Mouse (Mus musculus): ENCODE measurements around the gene Churc1. TPM values are rescaled to one million over a fixed set of nuclear protein-coding genes. Genes with fewer than 3 reads are reported as not detected.

Gene Churc1
- 10 to 100 TPM; 32.0 to 34.3 TPM for total RNA-seq (2021)

DNA sequence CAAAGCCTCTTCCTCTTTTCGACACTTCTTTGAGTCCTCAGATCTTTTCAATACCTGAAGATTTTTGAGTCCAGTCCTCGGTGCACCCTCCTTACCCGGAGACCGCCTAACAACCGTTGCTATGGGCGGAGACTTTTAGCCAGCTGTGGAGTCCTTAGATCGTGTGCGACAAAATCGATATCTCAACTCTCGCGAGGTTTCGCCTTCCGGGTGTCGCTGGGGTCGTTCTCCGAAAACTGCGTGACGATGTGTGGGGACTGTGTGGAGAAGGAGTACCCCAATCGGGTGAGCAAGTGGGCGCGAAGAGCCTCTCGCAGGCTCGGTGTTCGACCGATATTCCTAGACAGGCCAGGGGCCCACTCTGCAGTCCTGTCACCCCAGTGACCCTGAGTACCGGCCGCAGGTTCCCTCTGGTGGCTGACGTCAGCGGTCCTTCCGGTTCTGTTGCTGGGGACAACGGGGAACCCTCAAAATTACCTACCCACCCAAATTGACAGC, at the start of gene Churc1, which contains the start of gene Fntb:
TSS of gene Churc1 (plus strand) at position 185 of the 498 bp plus-strand sequence.
TSS of gene Fntb (plus strand) at position 236 of the 498 bp plus-strand sequence.
- intact Hi-C loops (cut with DNase I): no loop called here
- DNase-seq (ENCODE audit: low spot score in 2 of 2): peak; percentile 88 to 91

GRCm38 (mm10) chr12:76718384-76718783, 47.0 kb upstream of the Churc1 start:
- intact Hi-C loops (cut with DNase I): no loop called here
- DNase-seq (ENCODE audit: low spot score in 2 of 2): no peak

GRCm38 (mm10) chr12:76720572-76720971, 44.8 kb upstream of the Churc1 start:
- no peak for DNase-seq (ENCODE audit: low spot score in 2 of 2)

GRCm38 (mm10) chr12:76722026-76722425, 43.3 kb upstream of the Churc1 start:
- DNase-seq (ENCODE audit: low spot score in 2 of 2): peak in 1 of 2 experiments; percentile 16
- intact Hi-C loops (cut with DNase I): no loop called here

More at GRCm38 (mm10) chr12:76720572-76720971, 44.8 kb upstream of the Churc1 start:
- intact Hi-C loops (cut with DNase I): loop anchor here (1.0 to 2.0 kb wide), 2 partner anchors 70 to 128 kb away; no protein-coding TSS in a partner anchor

DNA sequence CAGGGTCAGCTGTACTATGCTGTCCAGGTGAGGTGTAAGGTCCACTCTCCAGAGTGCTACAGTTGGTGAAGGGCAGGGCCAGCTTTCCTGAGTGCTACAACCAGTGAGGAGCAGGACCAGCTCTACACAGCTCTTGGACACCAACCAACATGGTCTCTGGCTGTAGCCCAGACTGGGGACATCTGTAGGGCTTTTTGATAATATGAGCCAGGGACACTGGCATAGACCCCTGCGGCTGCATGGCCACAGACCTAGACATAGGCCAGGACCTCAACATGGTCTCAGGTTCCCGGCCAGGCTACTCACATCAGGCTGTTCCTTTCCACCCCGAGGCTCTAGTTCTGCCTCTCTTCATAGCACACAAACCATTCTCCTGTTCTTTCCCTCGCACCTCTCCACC, 37.4 kb upstream of the Churc1 start:
- intact Hi-C loops (cut with DNase I): no loop called here

GRCm38 (mm10) chr12:76750866-76751459, 14.4 kb upstream of the Churc1 start:
- no peak for DNase-seq (ENCODE audit: low spot score in 2 of 2)
- intact Hi-C loops (cut with DNase I): loop anchor here (5.0 kb wide), 1 partner anchor 99 kb away; no protein-coding TSS in a partner anchor

More for the DNA sequence above, 37.4 kb upstream of the Churc1 start:
- DNase-seq (ENCODE audit: low spot score in 2 of 2): no peak

DNA sequence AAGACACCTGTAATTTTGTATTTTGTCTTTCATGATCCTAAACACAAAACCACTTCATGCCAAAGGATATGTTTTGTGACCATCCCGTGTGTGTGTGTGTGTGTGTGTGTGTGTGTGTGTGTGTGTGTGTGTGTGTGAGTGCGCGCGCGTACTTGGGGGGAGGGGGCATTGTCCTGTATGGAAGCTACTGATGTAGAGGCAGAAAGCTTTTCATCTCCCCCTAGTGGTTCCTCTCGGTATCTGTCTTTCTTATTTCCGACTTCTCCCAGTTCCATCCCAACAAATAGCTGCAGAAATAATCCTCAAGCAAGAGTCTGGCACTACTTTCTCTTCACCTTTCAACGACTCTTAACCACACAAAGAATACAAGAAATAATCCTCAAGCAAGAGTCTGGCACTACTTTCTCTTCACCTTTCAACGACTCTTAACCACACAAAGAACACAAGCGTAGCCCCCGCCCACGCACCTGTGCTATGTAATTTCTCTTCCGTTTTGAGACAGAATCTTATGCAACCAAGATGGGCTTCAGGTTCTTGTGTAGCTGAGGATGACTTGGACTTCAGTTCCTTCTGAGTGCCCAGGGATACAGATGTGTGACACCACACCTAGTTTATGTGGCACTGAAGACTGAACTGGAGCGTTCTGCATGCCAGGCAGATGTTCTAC, 12.6 kb upstream of the Churc1 start:
- intact Hi-C loops (cut with DNase I): loop anchor here (5.0 kb wide), 1 partner anchor 100 kb away; no protein-coding TSS in a partner anchor
- DNase-seq (ENCODE audit: low spot score in 2 of 2): peak; percentile 58 to 84

DNA sequence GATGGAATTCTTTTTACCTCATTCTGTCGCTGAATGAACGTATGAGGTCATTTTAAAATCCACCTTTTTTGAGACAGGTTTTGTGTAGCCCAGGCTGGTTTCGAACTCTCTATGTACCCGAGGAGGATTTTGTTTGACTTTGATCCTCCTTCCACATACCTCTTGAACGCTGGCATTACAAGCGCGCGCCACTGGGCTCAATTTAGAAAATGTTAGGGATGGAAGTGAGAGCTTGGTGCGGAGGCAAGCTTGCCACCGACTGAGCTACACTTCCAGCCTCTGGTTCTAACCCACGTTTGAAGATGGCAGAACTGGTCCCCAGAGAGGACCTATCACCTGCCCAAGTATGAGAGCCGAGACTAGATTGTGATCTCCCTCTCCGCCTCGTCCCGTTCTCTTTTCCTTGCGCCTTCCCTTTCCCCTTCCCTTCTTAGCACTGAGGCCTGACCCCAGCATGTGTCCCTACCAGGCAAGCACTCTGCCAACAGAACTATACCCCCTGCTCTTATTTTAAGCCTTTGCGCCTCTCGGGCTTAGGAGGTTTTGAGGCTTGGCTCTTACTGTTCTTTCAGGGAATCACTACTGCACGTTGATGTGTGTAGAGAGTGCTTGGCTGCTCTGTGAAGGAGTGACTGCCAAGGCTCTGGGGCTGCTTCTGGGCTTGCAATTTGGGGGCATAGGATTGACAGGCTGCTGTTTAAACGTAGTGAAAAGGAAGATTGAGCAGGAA, 728 bp downstream of the Churc1 start:
- peak; percentile 26 to 53 for DNase-seq (ENCODE audit: low spot score in 2 of 2)
- intact Hi-C loops (cut with DNase I): no loop called here

DNA sequence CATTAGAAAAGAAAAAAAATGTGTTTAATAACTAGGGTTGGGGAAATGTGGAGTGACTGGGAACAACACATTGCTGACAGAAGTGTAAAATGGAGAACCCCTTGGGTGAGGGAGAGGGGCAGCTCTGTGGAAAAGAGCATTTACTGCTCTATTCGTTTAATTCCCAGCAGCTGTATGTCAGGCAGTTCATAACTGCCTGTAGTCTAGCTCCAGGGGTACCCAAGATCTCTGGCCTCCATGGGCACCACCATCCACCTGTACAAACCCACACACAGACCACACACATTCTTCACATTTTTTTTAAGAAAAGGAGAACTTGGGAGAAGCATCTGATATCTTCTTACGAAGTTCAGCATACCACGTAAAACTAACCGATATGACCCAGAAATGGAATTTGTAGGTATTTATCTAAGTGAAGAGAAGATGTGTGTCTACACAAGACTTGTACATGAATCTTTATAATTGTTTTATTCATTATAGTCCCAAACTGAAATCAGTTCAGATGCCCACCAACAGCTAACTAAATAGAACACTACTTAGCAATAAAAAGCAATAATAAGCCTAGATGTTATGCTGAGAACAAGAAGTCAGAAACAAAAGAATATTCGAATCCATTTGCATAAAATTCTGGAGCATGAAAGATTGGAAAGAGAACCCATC, 5.6 kb downstream of the Churc1 start:
- intact Hi-C loops (cut with DNase I): no loop called here
- no peak for DNase-seq (ENCODE audit: low spot score in 2 of 2)

- no peak for DNase-seq (ENCODE audit: low spot score in 2 of 2)
- intact Hi-C loops (cut with DNase I): no loop called here
These were observed 6.2 kb downstream of the Churc1 start for GRCm38 (mm10) chr12:76771540-76771939.

- intact Hi-C loops (cut with DNase I): no loop called here
- no peak for DNase-seq (ENCODE audit: low spot score in 2 of 2)
These were observed 9.3 kb downstream of the Churc1 start for GRCm38 (mm10) chr12:76774652-76775051.

DNA sequence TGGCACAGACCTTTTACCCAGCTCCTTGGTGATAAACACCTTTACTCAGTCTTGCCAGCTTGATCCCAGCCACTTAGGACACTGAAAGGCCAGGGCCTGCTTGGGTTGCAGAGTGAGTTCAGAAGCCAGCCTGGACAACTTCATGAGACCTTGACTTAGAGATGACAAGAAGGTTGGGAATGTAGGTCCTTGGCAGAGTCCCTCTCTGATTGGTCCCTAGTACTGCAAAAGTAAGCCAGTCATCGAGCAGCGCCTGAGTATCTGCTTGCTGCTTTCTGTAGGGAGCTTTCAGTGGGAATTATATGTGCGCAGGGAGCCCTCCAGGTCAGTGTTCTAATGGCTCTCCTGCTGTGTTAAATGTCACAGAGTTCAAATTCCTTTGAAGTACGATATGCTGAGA, 9.8 kb downstream of the Churc1 start:
- intact Hi-C loops (cut with DNase I): no loop called here
- DNase-seq (ENCODE audit: low spot score in 2 of 2): no peak

DNA sequence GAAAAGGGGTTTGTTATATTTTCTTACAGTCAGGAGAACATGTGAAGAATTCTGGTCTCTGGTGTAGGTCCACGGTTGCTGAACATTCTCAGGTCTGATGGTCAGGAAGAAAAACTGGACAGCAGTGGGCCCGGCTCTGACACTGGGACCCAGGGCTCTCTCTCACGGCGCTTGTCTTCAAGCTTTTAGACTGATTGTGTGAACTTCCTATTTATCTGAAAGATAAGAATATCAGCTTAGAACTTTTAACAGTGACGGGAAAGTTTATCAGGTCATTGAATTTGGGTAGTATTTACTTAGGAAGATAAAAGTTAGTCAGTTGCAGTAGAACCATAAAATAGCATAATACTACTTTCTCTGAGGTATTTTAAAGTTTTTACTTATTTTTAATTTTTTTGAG, 11.6 kb downstream of the Churc1 start:
- no peak for DNase-seq (ENCODE audit: low spot score in 2 of 2)
- intact Hi-C loops (cut with DNase I): no loop called here

DNA sequence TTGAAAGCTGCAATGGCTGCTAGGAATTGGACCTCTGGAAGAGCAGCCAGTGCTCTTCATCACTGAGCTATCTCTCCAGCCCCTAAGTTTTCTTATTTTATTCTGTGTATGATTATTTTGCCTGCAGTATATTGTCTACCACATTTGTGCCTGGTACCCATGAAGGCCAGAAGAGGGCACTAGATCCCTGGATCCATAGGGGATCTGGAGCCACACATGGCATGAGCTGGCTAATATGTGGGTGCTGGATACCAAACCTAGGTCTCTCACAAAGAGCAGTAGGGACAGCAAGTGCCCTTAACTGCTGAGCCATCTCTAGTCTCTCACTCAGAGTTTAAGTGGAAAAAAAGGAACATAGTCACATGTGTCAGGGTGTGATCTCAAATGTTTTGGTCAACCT, 12.5 kb downstream of the Churc1 start:
- DNase-seq (ENCODE audit: low spot score in 2 of 2): no peak
- intact Hi-C loops (cut with DNase I): no loop called here

GRCm38 (mm10) chr12:76778305-76779083, 13.2 kb downstream of the Churc1 start:
- no peak for DNase-seq (ENCODE audit: low spot score in 2 of 2)
- intact Hi-C loops (cut with DNase I): no loop called here

DNA sequence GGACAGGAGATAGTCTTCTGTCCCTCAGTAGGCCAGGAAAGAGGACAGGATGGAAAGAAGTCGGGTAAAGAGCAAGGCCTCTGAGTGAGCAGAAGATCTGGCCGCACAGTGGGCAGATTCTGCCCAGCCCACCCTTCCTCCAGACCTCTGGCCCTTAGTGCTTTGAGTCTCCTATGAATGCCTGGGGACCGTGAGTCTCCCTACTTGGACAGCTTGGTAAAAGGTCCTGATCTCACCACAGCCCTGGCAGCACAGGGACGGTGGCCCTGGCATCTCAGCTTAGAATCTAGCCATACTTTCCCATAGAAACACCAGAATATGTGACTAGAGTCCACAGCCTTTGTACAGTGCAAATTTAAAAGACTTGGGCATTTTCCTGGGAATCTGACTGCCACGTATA, 14.6 kb downstream of the Churc1 start:
- intact Hi-C loops (cut with DNase I): no loop called here
- no peak for DNase-seq (ENCODE audit: low spot score in 2 of 2)

DNA sequence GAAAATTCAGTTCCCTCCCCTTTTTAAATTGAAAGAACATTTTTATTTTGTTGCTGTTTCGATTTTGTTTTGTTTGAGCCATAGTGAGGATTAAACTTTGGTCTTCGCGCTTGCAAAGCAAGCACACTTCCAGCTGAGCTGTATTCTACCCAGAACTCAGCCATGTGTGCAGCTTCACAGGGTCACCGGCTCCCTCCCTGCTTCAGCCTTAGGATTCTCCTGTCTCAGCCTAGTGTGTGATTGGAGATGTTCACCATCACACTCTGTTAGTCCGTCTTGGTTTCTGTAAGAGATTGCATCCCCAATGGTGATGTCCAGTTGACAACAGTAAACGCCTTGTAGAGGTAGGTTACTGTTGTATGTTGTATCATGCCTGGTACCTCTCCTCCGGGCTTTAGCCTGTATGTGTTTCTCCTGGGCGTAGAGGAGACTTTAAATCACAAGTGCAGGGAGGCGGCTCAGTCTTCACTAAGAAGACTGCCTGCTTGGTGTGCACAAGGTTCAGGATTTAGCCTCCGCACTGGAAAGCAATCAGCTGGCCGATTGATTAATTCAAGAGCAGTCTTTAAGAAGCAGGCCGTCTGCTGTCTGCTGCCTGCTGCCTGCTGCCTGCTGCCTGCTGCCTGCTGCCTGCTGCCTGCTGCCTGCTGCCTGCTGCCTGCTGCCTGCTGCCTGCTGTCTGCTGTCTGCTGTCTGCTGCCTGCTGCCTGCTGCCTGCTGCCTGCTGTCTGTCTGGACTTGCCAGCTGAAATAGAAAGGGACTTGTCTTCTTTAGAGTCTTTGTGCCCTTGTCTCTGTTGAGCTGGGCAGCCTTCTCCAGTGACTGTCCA, 15.5 kb downstream of the Churc1 start:
- no peak for DNase-seq (ENCODE audit: low spot score in 2 of 2)
- intact Hi-C loops (cut with DNase I): no loop called here

GRCm38 (mm10) chr12:76784056-76784619, 18.8 kb downstream of the Churc1 start:
- no peak for DNase-seq (ENCODE audit: low spot score in 2 of 2)
- intact Hi-C loops (cut with DNase I): no loop called here
